Mouse (Mus musculus): ENCODE data around the gene Slc35e2. TPM values are rescaled to one million over a fixed set of nuclear protein-coding genes. Genes with fewer than 3 reads are reported as not detected.
"Not testable (repeated sequence)": the region's sequence is repeated elsewhere in the genome, so short reads cannot be mapped to it uniquely, and the experiment has no call there.

Gene Slc35e2
- total RNA-seq (2021): 10 to 100 TPM; 37.9 to 38.6 TPM
- long read RNA-seq, partial matches to known transcripts: 0 of 6 reads
- long read RNA-seq, other reads (novel, unspliced or antisense): 4 of 6 reads

GRCm38 (mm10) chr4:155601091-155601996 lies at the start of gene Slc35e2:
Slc35e2 (plus strand) TSS chr4:155601416.
- peak; percentile 94 to 95 for DNase-seq (ENCODE audit: low spot score in 2 of 2)

DNA sequence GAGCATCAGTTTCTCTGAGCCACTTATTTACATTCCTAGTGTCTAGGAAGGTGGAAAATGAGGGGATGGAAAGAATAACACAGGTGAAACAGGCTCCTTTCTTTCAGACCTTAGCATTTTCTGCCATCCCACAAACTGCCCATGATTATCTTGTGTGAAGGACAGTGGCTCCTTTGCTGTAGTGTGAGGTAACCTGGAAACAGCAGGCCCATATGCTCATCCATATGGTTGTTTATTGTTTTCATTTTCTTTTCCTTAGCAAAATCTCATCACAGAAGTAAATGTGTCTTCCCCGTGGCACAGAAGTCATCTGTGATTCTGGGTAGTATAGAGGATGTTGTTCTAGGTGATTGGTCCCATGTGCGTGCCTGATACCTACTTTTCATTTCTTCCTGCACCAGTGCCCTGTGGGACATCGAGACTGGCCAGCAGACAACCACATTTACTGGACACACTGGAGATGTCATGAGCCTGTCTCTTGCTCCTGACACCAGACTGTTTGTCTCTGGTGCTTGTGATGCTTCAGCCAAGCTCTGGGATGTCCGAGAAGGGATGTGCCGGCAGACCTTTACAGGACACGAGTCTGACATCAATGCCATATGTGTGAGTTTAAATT lies 48.2 kb upstream of the Slc35e2 start:
- no peak for DNase-seq (ENCODE audit: low spot score in 2 of 2)

GRCm38 (mm10) chr4:155554880-155555279 lies 46.3 kb upstream of the Slc35e2 start:
- no peak for DNase-seq (ENCODE audit: low spot score in 2 of 2)

GRCm38 (mm10) chr4:155555464-155555863 lies 45.8 kb upstream of the Slc35e2 start:
- DNase-seq (ENCODE audit: low spot score in 2 of 2): no peak

DNA sequence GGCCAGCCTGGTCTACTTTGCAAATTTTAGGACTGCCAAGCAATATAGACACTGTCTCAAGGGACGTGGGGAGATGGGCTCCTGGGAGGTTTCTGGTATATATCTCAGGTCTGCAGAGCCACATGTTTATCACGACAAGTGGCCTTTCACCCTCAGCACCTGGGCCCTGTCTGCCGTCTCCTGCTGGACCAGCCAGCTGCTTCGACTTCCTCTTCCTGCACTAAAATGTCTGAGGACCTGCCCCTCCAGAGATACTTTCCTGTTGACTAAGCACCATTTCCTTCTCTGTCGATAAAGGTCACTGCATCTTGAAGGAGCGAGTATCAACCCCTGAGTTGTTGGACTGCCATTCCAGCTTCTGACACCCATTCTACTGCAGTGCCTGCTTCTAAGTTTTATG lies 41.8 kb upstream of the Slc35e2 start:
- no peak for DNase-seq (ENCODE audit: low spot score in 2 of 2)

DNA sequence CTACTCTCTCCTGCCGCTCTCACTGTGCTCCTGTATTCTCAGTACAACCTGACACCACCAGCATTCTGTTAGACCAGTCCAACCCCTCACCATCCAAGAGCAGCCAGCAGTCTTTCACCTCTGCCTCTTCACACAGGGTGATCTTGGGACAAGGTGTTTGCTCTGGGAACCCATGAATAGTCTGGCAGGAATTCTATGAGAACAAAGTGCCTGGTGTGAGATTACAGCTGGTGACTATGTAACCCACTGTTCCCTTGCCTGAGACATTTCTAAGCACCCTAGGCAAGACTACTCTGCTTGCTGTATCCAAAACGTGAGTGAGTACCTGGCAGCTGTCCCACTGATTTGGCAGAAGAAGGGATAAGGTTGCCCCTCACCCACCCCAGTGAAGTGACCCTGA lies 40.3 kb upstream of the Slc35e2 start:
- DNase-seq (ENCODE audit: low spot score in 2 of 2): no peak

- peak in 1 of 2 experiments; percentile 24 for DNase-seq (ENCODE audit: low spot score in 2 of 2)
Observed at GRCm38 (mm10) chr4:155561661-155562442, 39.4 kb upstream of the Slc35e2 start, which contains the start of gene Nadk. Nadk (plus strand) TSS chr4:155562378.

- DNase-seq (ENCODE audit: low spot score in 2 of 2): peak; percentile 59 to 64
Observed at GRCm38 (mm10) chr4:155562725-155563399, 38.4 kb upstream of the Slc35e2 start.

GRCm38 (mm10) chr4:155563400-155564231 lies 37.6 kb upstream of the Slc35e2 start:
- DNase-seq (ENCODE audit: low spot score in 2 of 2): peak; percentile 95

- DNase-seq (ENCODE audit: low spot score in 2 of 2): peak in 1 of 2 experiments; percentile 51
Observed at GRCm38 (mm10) chr4:155564315-155565069, 36.7 kb upstream of the Slc35e2 start.

- DNase-seq (ENCODE audit: low spot score in 2 of 2): no peak
Observed at GRCm38 (mm10) chr4:155566555-155566954, 34.7 kb upstream of the Slc35e2 start.

GRCm38 (mm10) chr4:155568170-155568569 lies 33.0 kb upstream of the Slc35e2 start:
- DNase-seq (ENCODE audit: low spot score in 2 of 2): peak in 1 of 2 experiments; percentile 39

DNA sequence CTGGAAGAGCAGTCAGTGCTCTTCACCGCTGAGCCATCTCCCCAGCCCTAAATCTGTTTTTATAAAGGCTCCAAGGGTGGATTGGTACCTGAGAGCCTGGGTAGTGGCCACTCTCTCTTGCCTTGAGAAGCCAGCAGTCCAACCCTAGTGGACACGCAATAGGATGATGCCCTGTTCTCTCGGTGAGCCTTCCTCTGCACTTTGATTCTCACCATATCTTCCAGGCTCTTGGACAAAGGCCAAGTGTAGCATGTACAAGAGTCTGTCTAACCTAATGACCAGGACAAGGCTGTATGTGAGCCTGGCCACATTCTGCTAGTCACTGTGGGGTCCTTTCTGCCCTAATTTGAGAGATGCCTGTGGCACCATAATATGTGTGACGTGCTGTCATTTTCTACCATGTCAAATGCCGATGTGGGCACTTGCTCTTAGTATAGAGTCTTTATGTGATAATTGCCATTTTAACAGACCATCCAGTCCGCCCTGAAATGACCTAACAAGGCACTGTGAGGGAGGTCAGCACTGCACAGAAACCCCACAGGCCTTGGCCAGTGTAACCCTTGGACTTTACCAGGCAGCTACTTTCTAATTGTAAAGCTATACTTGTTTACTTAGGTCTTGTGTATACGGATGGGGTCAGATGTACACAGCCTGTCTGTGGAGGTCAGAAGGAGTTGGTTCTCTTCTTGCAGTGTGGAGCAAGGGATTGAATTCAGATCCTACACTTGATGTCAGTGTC lies 32.4 kb upstream of the Slc35e2 start:
- no peak for DNase-seq (ENCODE audit: low spot score in 2 of 2)

- no peak for DNase-seq (ENCODE audit: low spot score in 2 of 2)
Observed at GRCm38 (mm10) chr4:155569818-155570217, 31.4 kb upstream of the Slc35e2 start.

DNA sequence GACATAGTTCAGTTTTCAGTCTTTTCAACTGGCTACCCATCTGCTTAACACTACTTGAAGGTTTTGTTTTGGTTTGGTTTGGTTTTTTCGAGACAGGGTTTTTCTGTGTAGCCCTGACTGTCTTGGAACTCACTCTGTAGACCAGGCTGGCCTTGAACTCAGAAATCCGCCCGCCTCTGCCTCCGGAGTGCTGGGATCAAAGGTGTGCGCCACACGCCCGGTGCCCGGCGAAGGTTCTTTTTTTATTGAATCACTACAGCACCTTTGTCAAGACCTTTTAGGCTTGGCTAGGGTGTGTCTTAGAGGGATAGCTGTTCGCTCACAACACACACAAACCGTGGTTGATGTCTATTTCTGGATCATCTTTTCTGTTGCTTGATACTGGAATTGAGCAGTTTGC lies 30.9 kb upstream of the Slc35e2 start:
- DNase-seq (ENCODE audit: low spot score in 2 of 2): not testable (repeated sequence)

DNA sequence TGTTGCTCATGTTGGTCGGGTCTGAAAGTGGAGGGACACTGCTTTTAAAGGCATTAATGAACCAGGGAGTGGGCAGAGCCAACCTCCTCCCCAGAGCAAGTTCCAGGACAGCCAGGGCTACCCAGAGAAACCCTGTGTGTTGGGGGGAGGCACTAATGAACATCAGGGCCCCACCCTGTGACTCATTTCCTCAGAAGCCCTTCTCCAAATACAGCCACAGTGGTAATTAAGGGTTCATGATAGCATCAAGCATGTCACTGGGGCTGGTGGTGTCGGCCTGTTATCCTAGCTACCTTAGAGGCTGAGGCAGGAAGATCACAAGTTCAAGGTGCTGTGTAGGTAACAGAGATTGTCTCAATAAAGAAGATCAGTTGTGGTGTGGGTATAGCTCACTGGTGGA lies 29.8 kb upstream of the Slc35e2 start:
- DNase-seq (ENCODE audit: low spot score in 2 of 2): no peak

GRCm38 (mm10) chr4:155573155-155573554 lies 28.1 kb upstream of the Slc35e2 start:
- DNase-seq (ENCODE audit: low spot score in 2 of 2): no peak

GRCm38 (mm10) chr4:155573876-155574275 lies 27.3 kb upstream of the Slc35e2 start:
- no peak for DNase-seq (ENCODE audit: low spot score in 2 of 2)
